Mouse (Mus musculus): Measurements from ENCODE around the gene Gm20503. TPM values are rescaled to one million over a fixed set of nuclear protein-coding genes. Genes with fewer than 3 reads are reported as not detected.

The Gm20503 gene
- polyA plus RNA-seq, 1 experiment from 2014 or later, result 14.6 TPM

- Histone ChIP-seq H3K9me3 (ENCODE audit: control insufficient read depth, low read length) (no peaks in the 10 kb centered on the region), H3K27ac (ENCODE audit: low read depth, low read length) (no peak overlapping the region), H3K27me3 (ENCODE audit: control insufficient read depth, insufficient read depth, low read length) (no peaks in the 10 kb centered on the region), H3K4me3 (ENCODE audit: low read length) (no peak overlapping the region), H3K36me3 (ENCODE audit: control insufficient read depth, insufficient read depth, low read length) (no peaks in the 10 kb centered on the region), H3K4me2 (replicated peaks; ENCODE audit: low read depth, low read length) (no peak overlapping the region), H3K9ac (ENCODE audit: low read depth, low read length) (no peak overlapping the region), H3K4me1 (ENCODE audit: control insufficient read depth, insufficient read depth, low read length) (no peaks in the 10 kb centered on the region)
- 46% methylated on average over 1 of the region's 1 CpGs for WGBS
- ATAC-seq (ENCODE audit: low FRiP score, low TSS enrichment), result no peak
Observed at GRCm38 (mm10) chr4:59089391-59089790, 86.4 kb downstream of the Gm20503 start.

Other genes starting within 250 kb of the Gm20503 start
- gene Olfr267, start 215.5 kb upstream of the Gm20503 start, polyA plus RNA-seq (2014; fragmentation: Nextera tagmentation; extraction: Ambion mirVana), result 0.12 TPM in 1 of 2 replicates, not detected in the other
- gene Ecpas, start 90.5 kb upstream of the Gm20503 start, polyA plus RNA-seq (2014; fragmentation: Nextera tagmentation; extraction: Ambion mirVana), result 25.0 and 51.2 TPM in 2 replicates
- gene Zkscan16, start 59.6 kb upstream of the Gm20503 start, polyA plus RNA-seq (2014; fragmentation: Nextera tagmentation; extraction: Ambion mirVana), result 0.54 and 1.2 TPM in 2 replicates
- gene Ptgr1, start 16.1 kb upstream of the Gm20503 start, polyA plus RNA-seq (2014; fragmentation: Nextera tagmentation; extraction: Ambion mirVana), result 25.3 and 29.2 TPM in 2 replicates
- gene Dnajc25, start 8.1 kb upstream of the Gm20503 start, polyA plus RNA-seq (2014; fragmentation: Nextera tagmentation; extraction: Ambion mirVana), result 12.5 and 14.0 TPM in 2 replicates
- gene Gng10, start 31.9 kb downstream of the Gm20503 start, polyA plus RNA-seq (2014; fragmentation: Nextera tagmentation; extraction: Ambion mirVana), result 113 and 148 TPM in 2 replicates
- not detected in 2 replicates for gene AI481877, start 135.8 kb downstream of the Gm20503 start, polyA plus RNA-seq (2014; fragmentation: Nextera tagmentation; extraction: Ambion mirVana)
- 12.7 and 16.0 TPM in 2 replicates for gene Ugcg, start 186.0 kb downstream of the Gm20503 start, polyA plus RNA-seq (2014; fragmentation: Nextera tagmentation; extraction: Ambion mirVana)